Mouse (Mus musculus): ENCODE data around the gene Vrk2. TPM values are rescaled to one million over a fixed set of nuclear protein-coding genes. Genes with fewer than 3 reads are reported as not detected.

Gene Vrk2
- polyA plus RNA-seq, 1 experiment, result 4.8 TPM

DNA sequence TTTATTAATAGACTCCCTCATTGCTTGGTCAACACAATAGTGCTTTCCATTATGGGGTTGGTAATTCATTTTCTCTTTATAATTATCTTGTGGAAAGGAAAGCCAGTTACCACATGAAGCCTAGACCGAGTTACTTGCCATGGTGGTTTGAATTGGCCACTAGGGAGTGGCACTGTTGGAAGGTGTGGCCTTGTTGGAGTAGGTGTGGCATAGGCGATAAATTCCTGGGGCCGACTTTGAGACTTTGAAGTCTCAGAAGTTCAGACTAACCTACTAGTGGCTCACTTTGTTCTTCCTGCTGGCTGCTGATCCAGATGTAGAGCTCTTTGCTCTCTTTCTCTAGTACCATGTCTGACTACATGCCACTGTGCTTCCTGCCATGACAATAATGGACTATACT is 144.0 kb downstream of the Vrk2 start:
- H3K27me3 ChIP-seq (ENCODE audit: control insufficient read depth, insufficient read depth, insufficient read length), result no peaks in the 10 kb centered on the region
- H3K79me2 ChIP-seq (ENCODE audit: control insufficient read depth, insufficient read depth), result no peaks in the 10 kb centered on the region
- H3K36me3 ChIP-seq (ENCODE audit: control insufficient read depth, insufficient read depth), result no peaks in the 10 kb centered on the region
- TF ChIP-seq POLR2AphosphoS2 (IDR thresholded peaks at IDR 0.05; ENCODE audit: insufficient read length, low read depth) (no peak), MYOD1 (IDR thresholded peaks at IDR 0.05; ENCODE audit: control insufficient read depth in 1 of 3, insufficient read length in 2 of 3, low read depth in 2 of 3) (no peak), MYOG (IDR thresholded peaks at IDR 0.05; ENCODE audit: control insufficient read depth in 1 of 3, insufficient read depth in 1 of 3, insufficient read length in 2 of 3, low read depth in 2 of 3) (no peak), CEBPB (IDR thresholded peaks at IDR 0.05; ENCODE audit: insufficient read depth, poor library complexity, severe bottlenecking) (no peak), POLR2A (IDR thresholded peaks at IDR 0.05; ENCODE audit: insufficient read length, low read depth) (no peak)
- no peak overlapping the region for H3K4me3 ChIP-seq
- H3K4me2 ChIP-seq (ENCODE audit: low read depth), result no peak overlapping the region
- H3ac ChIP-seq (ENCODE audit: control insufficient read depth, insufficient read length), result no peak overlapping the region

DNA sequence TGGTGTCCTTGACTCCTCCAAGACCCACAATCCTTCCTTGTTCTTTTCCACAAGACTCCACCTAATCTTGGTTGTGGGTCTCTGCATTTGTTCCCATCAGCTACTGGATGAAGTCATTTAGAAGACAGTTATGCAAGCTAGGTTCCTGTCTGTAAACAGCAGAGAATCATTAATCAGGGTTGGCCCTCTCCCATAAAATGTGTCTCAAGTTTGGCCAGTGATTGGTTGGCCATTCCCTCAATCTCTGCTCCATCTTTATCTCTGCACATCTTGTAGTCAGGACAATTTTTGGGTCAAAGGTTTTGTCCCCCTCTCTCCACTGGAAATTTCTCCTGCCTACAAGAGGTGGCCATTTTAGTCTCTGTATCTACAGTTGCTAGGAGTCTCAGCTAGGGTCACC is 149.4 kb downstream of the Vrk2 start:
- no peak overlapping the region for H3K4me3 ChIP-seq

DNA sequence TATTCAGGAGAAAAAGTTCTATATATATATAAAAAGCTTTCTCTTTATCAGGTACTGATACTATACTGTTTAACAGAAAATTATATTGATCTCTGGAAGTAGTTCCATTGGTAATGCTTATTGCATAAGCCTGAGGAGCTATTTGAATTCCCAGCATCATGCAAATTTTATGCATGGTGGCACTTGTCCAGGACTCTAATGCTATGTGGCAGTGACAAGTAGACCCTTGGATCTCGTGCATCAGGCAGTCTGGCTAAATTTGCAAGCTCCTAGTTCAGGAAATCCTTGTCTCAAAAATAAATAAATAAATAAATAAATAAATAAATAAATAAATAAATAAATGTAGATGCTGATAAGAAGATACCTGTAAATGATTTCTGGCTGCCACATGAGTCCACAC is 152.7 kb downstream of the Vrk2 start:
- H3K79me2 ChIP-seq (ENCODE audit: control insufficient read depth, insufficient read depth), result no peaks in the 10 kb centered on the region

More for the DNA sequence above, 149.4 kb downstream of the Vrk2 start:
- Histone ChIP-seq H3ac (ENCODE audit: control insufficient read depth, insufficient read length) (no peak overlapping the region), H3K79me2 (ENCODE audit: control insufficient read depth, insufficient read depth) (no peaks in the 10 kb centered on the region), H3K36me3 (ENCODE audit: control insufficient read depth, insufficient read depth) (no peaks in the 10 kb centered on the region), H3K27me3 (ENCODE audit: control insufficient read depth, insufficient read depth, insufficient read length) (no peaks in the 10 kb centered on the region), H3K4me2 (ENCODE audit: low read depth) (no peak overlapping the region)
- TF ChIP-seq TCF3 (IDR thresholded peaks at IDR 0.05; ENCODE audit: insufficient read length, low read depth) (no peak), MYOG (IDR thresholded peaks at IDR 0.05; ENCODE audit: control insufficient read depth in 1 of 3, insufficient read depth in 1 of 3, insufficient read length in 2 of 3, low read depth in 2 of 3) (no peak), TCF12 (IDR thresholded peaks at IDR 0.05; ENCODE audit: insufficient read depth, poor library complexity, severe bottlenecking) (no peak), CEBPB (IDR thresholded peaks at IDR 0.05; ENCODE audit: insufficient read depth, poor library complexity, severe bottlenecking) (no peak), MYOD1 (IDR thresholded peaks at IDR 0.05; ENCODE audit: control insufficient read depth in 1 of 3, insufficient read length in 2 of 3, low read depth in 2 of 3) (no peak), SRF (IDR thresholded peaks at IDR 0.05; ENCODE audit: control insufficient read depth, insufficient read length, low read depth) (no peak), USF1 (IDR thresholded peaks at IDR 0.05; ENCODE audit: low read depth) (no peak), MAX (IDR thresholded peaks at IDR 0.05; ENCODE audit: low read depth) (no peak), E2F4 (IDR thresholded peaks at IDR 0.05; ENCODE audit: insufficient read depth) (no peak), POLR2AphosphoS2 (IDR thresholded peaks at IDR 0.05; ENCODE audit: insufficient read length, low read depth) (no peak), POLR2A (IDR thresholded peaks at IDR 0.05; ENCODE audit: insufficient read length, low read depth) (no peak), REST (IDR thresholded peaks at IDR 0.05; ENCODE audit: insufficient read depth, insufficient read length) (no peak)

DNA sequence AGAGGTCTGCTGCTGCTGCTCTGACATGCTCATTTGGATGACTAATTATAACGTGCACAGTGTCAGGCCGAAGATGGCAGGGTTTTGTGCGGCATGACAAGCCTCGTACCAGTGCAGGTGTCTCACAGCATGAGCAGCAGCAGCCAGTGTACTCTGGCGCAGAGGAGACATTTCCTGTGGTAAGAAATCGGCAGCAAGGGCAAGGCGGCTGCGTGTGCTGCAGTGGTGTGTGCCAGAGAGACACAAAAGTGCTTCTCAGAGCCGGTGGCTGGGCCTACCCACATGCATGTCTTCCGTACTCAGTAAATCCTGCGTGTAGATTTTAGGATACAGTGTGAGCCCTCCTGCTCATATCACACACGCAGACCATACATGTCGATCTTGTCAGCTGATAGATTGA is 156.0 kb downstream of the Vrk2 start:
- Histone ChIP-seq H3K4me3 (no peak overlapping the region), H3K36me3 (ENCODE audit: control insufficient read depth, insufficient read depth) (no peaks in the 10 kb centered on the region), H3K79me2 (ENCODE audit: control insufficient read depth, insufficient read depth) (no peaks in the 10 kb centered on the region), H3K27me3 (ENCODE audit: control insufficient read depth, insufficient read depth, insufficient read length) (no peaks in the 10 kb centered on the region), H3ac (ENCODE audit: control insufficient read depth, insufficient read length) (no peak overlapping the region), H3K4me2 (ENCODE audit: low read depth) (no peak overlapping the region)
- TF ChIP-seq POLR2AphosphoS2 (IDR thresholded peaks at IDR 0.05; ENCODE audit: insufficient read length, low read depth) (no peak), TCF3 (IDR thresholded peaks at IDR 0.05; ENCODE audit: insufficient read length, low read depth) (no peak), MYOG (IDR thresholded peaks at IDR 0.05; ENCODE audit: control insufficient read depth in 1 of 3, insufficient read depth in 1 of 3, insufficient read length in 2 of 3, low read depth in 2 of 3) (no peak), E2F4 (IDR thresholded peaks at IDR 0.05; ENCODE audit: insufficient read depth) (no peak), MAX (IDR thresholded peaks at IDR 0.05; ENCODE audit: low read depth) (no peak), REST (IDR thresholded peaks at IDR 0.05; ENCODE audit: insufficient read depth, insufficient read length) (no peak), POLR2A (IDR thresholded peaks at IDR 0.05; ENCODE audit: insufficient read length, low read depth) (no peak), TCF12 (IDR thresholded peaks at IDR 0.05; ENCODE audit: insufficient read depth, poor library complexity, severe bottlenecking) (no peak), CEBPB (IDR thresholded peaks at IDR 0.05; ENCODE audit: insufficient read depth, poor library complexity, severe bottlenecking) (no peak)

More for the DNA sequence above, 152.7 kb downstream of the Vrk2 start:
- no peak overlapping the region for H3K4me3 ChIP-seq
- no peaks in the 10 kb centered on the region for H3K27me3 ChIP-seq (ENCODE audit: control insufficient read depth, insufficient read depth, insufficient read length)
- no peak overlapping the region for H3K4me2 ChIP-seq (ENCODE audit: low read depth)
- H3ac ChIP-seq (ENCODE audit: control insufficient read depth, insufficient read length), result no peak overlapping the region
- H3K36me3 ChIP-seq (ENCODE audit: control insufficient read depth, insufficient read depth), result no peaks in the 10 kb centered on the region
- TF ChIP-seq TCF3 (IDR thresholded peaks at IDR 0.05; ENCODE audit: insufficient read length, low read depth) (no peak), CEBPB (IDR thresholded peaks at IDR 0.05; ENCODE audit: insufficient read depth, poor library complexity, severe bottlenecking) (no peak), POLR2A (IDR thresholded peaks at IDR 0.05; ENCODE audit: insufficient read length, low read depth) (no peak), SRF (IDR thresholded peaks at IDR 0.05; ENCODE audit: control insufficient read depth, insufficient read length, low read depth) (no peak), E2F4 (IDR thresholded peaks at IDR 0.05; ENCODE audit: insufficient read depth) (no peak), MAX (IDR thresholded peaks at IDR 0.05; ENCODE audit: low read depth) (no peak), REST (IDR thresholded peaks at IDR 0.05; ENCODE audit: insufficient read depth, insufficient read length) (no peak), MYOG (IDR thresholded peaks at IDR 0.05; ENCODE audit: control insufficient read depth in 1 of 3, insufficient read depth in 1 of 3, insufficient read length in 2 of 3, low read depth in 2 of 3) (no peak), USF1 (IDR thresholded peaks at IDR 0.05; ENCODE audit: low read depth) (no peak), TCF12 (IDR thresholded peaks at IDR 0.05; ENCODE audit: insufficient read depth, poor library complexity, severe bottlenecking) (no peak), MYOD1 (IDR thresholded peaks at IDR 0.05; ENCODE audit: control insufficient read depth in 1 of 3, insufficient read length in 2 of 3, low read depth in 2 of 3) (no peak), POLR2AphosphoS2 (IDR thresholded peaks at IDR 0.05; ENCODE audit: insufficient read length, low read depth) (no peak)

- no peak overlapping the region for H3K4me2 ChIP-seq (ENCODE audit: low read depth)
- no peaks in the 10 kb centered on the region for H3K27me3 ChIP-seq (ENCODE audit: control insufficient read depth, insufficient read depth, insufficient read length)
- H3K36me3 ChIP-seq (ENCODE audit: control insufficient read depth, insufficient read depth), result no peaks in the 10 kb centered on the region
- no peak overlapping the region for H3ac ChIP-seq (ENCODE audit: control insufficient read depth, insufficient read length)
- TF ChIP-seq CEBPB (IDR thresholded peaks at IDR 0.05; ENCODE audit: insufficient read depth, poor library complexity, severe bottlenecking) (no peak), SRF (IDR thresholded peaks at IDR 0.05; ENCODE audit: control insufficient read depth, insufficient read length, low read depth) (no peak), MYOG (IDR thresholded peaks at IDR 0.05; ENCODE audit: control insufficient read depth in 1 of 3, insufficient read depth in 1 of 3, insufficient read length in 2 of 3, low read depth in 2 of 3) (no peak)
- H3K4me3 ChIP-seq, result no peak overlapping the region
- H3K79me2 ChIP-seq (ENCODE audit: control insufficient read depth, insufficient read depth), result no peaks in the 10 kb centered on the region
Measured at GRCm38 (mm10) chr11:26434229-26434628, 159.6 kb downstream of the Vrk2 start.

Data from myocyte (in vitro differentiated cells).